In genomic region chr19:56563469-56563868, GRCm38 (mm10) we compare ENCODE assay signal across 17 mouse cellular contexts. TPM values are rescaled to one million over a fixed set of nuclear protein-coding genes. Genes with fewer than 3 reads are reported as not detected.
A peak's percentile ranks its signal among the peaks of the same experiment; 100 is the strongest.
DNase-seq lines count a peak whose midpoint lies in the region; TF ChIP-seq lines count a peak whose summit lies in the region.
"Had no signal": no experiment of that assay in that cellular context is flagged by ENCODE, and none has a peak within 500 bp of the region (broad histone marks: within the 10 kb centered on the region; RNA-seq: fewer than 3 reads in every experiment).

No protein-coding gene starts in this region.

- H3K27ac ChIP-seq in left cerebral cortex, adult 2 months, result peak overlapping the region; percentile 68; the same call in 1 of the 2 replicates
- H3K27ac ChIP-seq: embryonic facial prominence, embryonic 10.5 days; forebrain, embryonic 13.5 days; heart, embryonic 13.5 days; hindbrain, embryonic 12.5 days had no signal

- no peak for TF ChIP-seq CTCF in left cerebral cortex, adult 2 months (IDR thresholded peaks at IDR 0.05)

- intact Hi-C loops in left cerebral cortex, adult 2 months (cut with DNase I), result loop anchor here (2.0 to 5.0 kb wide), 4 partner anchors 111 to 344 kb away; no protein-coding TSS in a partner anchor
- intact Hi-C loops in left cerebral cortex, postnatal 10 days (cut with DNase I), result no loop called here

- H3K4me3 ChIP-seq in left cerebral cortex, adult 2 months, result no peak overlapping the region
- H3K4me3 ChIP-seq: embryonic facial prominence, embryonic 10.5 days; forebrain, embryonic 13.5 days; heart, embryonic 13.5 days; hindbrain, embryonic 12.5 days had no signal

- DNase-seq in left cerebral cortex, adult 2 months (ENCODE audit: extremely low spot score in 1 of 2, low spot score in 2 of 2), result no peak
- no peak for DNase-seq in left cerebral cortex, postnatal 10 days (ENCODE audit: extremely low spot score in 1 of 2, low spot score in 2 of 2)
- DNase-seq in right cerebral cortex, adult 18-20 months, result peak; percentile 75
- no peak for DNase-seq in right cerebral cortex, postnatal 14 days
- peak; percentile 45 to 76 for DNase-seq in right cerebral cortex, postnatal 36 days (ENCODE audit: low spot score in 2 of 2)
- no peak for DNase-seq in urinary bladder, postnatal 14 days (ENCODE audit: low spot score)
- DNase-seq: adrenal gland, adult 2 months; adrenal gland, postnatal 25 days; cerebellum, adult 2 months; cerebellum, postnatal 10 days; forebrain, postnatal 0 days; gastrocnemius, postnatal 25 days; heart, postnatal 36 days had no signal

RNA-seq across cellular contexts. Expression of gene Nhlrc2, which starts 15.4 kb away (rescaled TPM):
- 10 to 100 TPM; 13.1 to 15.1 TPM for total RNA-seq in left cerebral cortex, adult 2 months (2021)
- total RNA-seq in left cerebral cortex, postnatal 10 days (2021), result 10 to 100 TPM; 11.3 to 11.5 TPM

RNA-seq across cellular contexts. Expression of gene Dclre1a, which starts 15.4 kb away (rescaled TPM):
- 10 to 100 TPM in 1 of 2 experiments, 1 to 10 TPM in 1; 8.9 to 14.3 TPM for total RNA-seq in left cerebral cortex, adult 2 months (2021)
- 10 to 100 TPM in 1 of 2 experiments, 1 to 10 TPM in 1; 8.7 to 11.3 TPM for total RNA-seq in left cerebral cortex, postnatal 10 days (2021)

Comparison
In these comparisons a context has a peak if more than half of its experiments do, and no peak if none do; other contexts are left out.
1. DNase-seq: peak in right cerebral cortex, adult 18-20 months (single experiment) and right cerebral cortex, postnatal 36 days (2 of 2); none in left cerebral cortex, adult 2 months (0 of 2), left cerebral cortex, postnatal 10 days (0 of 2), right cerebral cortex, postnatal 14 days (single experiment) and urinary bladder, postnatal 14 days (single experiment).